Mouse (Mus musculus): Measurements from ENCODE around the gene Yes1.
"Not testable (repeated sequence)": the region's sequence is repeated elsewhere in the genome, so short reads cannot be mapped to it uniquely, and the experiment has no call there.

Yes1 gene

DNA sequence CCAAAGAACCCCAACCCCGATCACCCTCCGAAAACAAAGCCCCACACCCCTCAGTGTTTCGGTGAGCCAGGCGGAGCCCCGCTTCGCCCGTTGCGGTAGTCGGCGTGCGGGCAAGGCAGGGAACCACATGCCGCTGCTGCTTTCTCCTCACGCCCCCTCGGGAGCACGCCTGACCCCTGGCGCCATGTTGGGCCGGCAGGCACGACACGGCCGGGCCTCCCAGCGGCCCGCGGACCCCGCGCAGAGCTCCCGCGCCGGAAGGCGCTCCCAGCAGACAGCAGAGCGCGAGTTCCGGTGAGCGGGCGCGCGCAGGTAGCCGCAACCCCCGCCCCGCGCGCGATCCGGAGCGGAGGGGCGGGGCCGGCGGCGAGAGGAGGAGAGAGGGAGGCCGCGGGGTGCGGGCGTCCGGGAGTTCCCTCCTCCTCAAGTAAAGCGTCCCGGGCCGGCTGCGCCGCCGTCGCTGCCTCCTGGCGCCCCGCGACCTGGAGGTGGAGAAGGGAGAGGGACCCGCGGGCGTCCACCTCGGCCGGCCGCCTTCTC, at the start of gene Yes1:
Yes1 (plus strand) TSS at position 371 of the 540 bp plus-strand sequence.
- peak; percentile 33 to 40 for DNase-seq (ENCODE audit: low spot score in 2 of 2)

DNA sequence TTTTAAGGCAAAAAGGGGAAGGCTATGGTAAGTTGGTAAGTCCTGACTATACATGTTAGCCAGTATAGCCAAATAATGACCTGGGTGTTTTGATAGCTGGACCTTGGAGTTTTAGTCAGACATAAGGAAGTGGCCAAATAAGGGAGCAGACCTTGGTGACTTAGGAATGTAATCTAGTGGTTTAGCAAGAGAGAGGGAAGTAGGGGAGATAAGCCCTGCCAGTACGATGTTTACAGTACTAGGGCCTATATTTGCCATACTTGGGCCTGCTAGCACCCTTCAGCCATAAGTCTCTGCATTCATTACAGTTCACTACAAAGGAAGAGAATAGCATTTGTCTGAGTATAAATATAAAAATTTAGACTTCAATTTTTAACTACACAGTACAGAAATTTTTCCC, 46.3 kb upstream of the Yes1 start:
- DNase-seq (ENCODE audit: low spot score in 2 of 2), result no peak

DNA sequence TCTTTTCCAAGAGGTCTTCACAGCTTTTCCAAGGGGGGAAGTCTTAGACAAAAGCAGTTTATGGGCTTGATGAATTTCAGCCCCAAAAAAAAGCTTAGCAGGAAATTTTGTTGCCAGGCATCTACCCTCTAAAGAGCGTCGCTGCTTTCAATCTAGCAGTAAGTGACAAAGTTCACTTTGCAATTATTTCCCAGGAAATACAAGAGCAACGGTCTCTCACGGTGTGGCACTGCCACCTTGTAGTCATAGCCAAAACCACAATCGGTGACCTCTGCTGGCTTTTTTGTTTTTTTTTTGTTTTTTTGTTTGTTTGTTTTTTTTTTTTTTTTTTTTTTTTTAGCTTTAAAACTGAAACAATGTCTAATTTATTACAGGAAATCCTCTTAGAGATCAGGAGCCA, 39.2 kb upstream of the Yes1 start:
- no peak for DNase-seq (ENCODE audit: low spot score in 2 of 2)

DNA sequence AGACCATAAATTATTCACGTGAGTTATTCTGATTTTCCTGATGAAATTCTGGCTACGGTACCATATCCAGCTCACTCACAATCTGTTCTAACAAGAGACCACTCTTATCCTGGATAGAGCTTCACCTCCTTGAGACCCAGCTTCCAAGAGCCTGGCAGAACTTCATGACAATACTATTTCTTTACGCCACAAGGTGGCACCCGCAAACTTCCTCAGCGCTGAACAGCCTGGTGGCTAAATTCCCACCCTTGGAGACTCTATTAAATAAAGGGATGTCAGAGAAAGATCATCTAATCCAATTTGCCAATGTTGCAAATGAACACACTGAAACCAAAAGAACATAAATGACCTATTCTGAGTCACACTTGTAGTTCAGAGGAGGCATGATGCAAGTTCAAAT, 22.8 kb upstream of the Yes1 start:
- DNase-seq (ENCODE audit: low spot score in 2 of 2), result no peak

DNA sequence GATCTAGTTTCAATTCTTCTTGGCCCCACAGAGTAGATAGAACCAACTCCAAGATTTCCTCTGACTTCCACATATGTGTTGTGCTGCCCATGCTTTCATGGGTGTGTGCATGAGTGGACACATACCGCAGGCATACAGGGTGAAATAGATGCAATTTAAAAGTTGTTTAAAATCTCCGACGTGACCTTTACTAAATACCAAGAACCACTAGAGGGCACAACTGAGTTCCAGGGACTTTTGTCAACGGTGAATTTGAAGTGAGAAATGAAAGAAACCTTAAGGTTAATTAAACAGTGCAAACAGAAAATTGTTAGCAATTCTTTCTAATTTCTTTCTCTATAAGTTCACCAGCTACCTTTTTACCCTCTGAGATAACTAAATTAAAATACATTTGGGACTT, 17.2 kb upstream of the Yes1 start:
- no peak for DNase-seq (ENCODE audit: low spot score in 2 of 2)

DNA sequence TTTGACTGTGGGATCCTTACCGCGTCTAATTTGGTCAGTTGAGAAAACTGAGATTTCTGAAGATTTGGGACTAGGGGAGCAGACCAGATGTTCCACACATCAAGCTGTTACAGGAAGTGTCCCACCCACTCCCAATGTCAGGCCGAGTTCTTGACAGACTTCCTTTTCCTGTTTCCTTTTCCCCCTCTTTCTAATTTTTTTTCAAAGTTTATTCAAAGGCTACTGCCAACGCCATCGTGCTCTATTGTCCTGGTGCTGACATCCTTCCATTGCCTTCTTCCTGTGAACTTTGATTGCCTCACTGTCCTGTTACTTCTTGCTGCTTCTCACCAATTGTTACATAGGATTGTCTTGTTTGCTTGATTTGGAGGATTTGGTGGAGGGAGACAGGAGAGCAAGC, 16.6 kb upstream of the Yes1 start:
- no peak for DNase-seq (ENCODE audit: low spot score in 2 of 2)

DNA sequence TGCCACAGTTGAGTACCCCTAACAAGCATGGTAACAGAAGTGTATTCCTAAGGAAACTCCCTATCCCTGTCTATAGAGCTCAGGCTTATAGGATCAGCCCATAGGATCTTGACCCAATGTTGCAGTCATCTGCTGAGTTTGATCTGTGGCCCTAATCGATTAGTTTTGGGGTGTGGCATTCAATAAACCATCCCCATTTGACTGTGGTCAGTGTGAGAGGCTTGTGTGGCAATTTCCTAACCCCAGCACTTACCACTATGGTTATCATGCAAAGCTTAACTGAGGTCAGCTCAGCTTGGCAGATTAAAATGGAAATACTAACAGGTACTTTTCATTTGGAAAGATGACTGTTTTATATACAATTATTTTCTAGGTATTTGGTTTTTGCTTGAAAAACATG, 5.1 kb upstream of the Yes1 start:
- no peak for DNase-seq (ENCODE audit: low spot score in 2 of 2)

DNA sequence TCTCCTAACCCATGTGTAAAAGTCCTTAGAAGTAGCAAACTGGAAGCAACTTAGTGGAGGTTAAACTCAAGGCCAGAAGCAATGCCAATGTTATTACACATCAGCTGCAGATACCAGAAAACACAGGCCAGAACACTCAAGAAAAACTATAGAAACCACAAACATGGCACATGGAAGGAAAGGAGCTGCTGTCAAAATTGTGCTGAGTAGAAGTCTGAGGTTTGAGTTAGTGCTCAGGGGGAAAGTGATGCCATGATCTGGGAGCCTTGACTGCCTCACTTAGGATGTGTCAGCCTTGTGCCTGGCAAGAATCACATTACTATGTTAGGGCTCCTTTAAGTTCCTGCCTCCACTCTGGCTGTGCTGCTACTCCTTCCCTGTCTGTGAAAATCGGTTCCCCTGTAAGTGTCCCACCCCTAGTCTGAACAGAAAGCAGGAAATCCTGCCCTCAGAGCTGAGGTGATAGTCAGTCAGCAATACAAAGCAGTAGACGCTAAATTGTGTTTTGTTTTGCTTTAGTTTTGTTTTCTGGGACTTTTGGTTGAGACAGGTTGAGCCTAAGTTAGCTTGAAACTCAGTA, 3.1 kb upstream of the Yes1 start:
- no peak for DNase-seq (ENCODE audit: low spot score in 2 of 2)

DNA sequence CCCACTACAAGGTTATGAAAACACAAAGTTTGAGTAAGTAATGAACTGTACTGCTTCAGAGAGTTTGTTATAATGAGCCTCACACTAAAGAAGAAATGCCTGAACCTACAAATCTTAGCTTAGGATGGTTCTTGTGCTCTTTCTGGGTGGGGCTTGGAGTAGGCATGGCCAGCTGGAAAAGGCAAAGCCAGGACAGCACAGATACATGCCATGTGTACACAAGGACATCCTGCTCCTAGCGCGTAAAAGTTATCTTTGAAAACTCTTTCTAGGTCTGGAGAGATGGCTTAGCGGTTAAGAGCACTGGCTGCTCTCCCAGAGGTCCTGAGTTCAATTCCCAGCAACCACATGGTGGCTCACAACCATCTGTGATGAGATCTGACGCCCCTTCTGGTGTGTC, 2.5 kb upstream of the Yes1 start:
- DNase-seq (ENCODE audit: low spot score in 2 of 2), result no peak

DNA sequence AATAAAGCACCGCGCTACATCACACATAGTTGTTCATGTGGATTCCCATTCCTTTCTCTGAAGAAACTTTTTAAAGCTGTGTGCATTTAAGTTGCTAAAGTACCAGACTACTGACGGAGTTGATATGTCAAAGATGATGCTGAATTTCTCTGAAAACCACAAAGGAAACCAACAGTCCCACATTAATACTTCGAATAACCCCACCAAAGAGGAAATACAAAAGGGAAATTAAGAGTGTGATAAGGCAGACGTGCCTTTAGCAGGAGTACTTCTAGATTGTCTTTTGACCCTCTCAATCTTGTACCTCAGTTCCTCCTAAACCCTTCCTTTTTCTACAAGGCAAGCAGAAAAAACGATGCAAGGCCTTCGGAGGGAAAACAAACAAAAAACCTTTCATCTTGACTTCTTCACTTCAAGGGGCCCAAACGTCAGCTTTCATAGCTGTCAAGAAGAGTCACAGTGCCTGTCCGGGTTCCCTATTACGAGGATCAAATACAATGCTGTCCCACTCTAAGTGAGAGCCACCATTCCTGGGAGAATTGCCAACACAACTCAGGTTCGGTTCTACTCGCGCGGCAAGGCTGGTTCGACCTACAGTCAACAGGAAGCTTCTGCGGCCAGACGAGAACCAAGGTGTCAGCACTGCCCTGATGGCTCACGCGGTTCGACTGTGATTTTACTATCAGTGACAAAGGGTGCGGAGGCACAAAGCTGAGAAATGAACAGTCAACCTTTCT, 739 bp upstream of the Yes1 start:
- DNase-seq (ENCODE audit: low spot score in 2 of 2), result peak; percentile 2 to 7

DNA sequence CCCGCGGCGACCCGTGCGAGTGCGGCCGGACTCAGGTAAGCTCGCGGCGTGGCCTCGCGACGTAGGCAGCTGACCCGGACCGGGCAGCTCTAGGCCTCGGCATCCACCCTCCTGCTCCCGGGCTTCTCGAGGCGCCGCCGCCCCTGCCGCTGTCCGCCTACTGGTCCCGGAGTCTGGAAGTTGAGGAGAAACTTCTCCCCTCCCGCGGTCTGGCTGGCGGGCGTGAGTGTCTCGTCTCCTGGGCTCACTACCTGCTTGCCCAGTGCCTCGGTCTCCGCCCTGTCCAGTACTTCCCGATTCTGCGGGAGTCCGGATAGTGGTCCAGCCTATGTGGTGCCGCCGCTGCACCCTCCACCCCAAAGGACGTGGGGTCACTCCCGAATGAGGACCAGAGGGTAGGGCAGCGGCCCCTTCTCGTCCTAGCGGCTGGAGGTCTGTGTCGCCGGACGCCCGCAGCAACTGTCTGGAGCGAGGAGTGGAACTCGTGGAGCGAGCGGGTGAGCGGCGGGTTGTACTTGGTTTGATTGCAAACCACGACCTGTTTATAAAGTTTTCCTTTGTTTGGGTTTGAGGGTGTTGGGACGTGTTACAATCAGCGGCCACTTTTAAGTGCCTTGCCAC, 480 bp downstream of the Yes1 start:
- no peak for DNase-seq (ENCODE audit: low spot score in 2 of 2)

DNA sequence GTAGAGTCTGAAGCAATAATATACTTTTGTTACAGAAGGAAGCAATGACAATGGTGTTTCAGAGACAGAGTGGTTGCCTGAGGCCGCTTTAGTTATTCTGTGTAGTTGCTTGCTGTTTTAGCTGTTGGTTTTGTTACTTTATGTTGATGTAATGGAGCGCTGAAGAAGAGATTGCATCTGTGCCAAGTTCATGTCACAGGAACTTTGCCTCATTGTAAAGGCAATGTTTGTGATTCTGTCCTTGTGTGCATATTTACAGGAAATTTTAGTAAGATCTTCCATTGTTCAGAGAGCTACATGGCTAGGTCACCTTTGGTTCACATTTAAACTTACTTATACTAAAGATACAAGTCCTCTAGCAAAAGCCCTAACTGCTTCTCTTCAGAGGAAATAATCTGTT, 3.3 kb downstream of the Yes1 start:
- DNase-seq (ENCODE audit: low spot score in 2 of 2), result no peak

DNA sequence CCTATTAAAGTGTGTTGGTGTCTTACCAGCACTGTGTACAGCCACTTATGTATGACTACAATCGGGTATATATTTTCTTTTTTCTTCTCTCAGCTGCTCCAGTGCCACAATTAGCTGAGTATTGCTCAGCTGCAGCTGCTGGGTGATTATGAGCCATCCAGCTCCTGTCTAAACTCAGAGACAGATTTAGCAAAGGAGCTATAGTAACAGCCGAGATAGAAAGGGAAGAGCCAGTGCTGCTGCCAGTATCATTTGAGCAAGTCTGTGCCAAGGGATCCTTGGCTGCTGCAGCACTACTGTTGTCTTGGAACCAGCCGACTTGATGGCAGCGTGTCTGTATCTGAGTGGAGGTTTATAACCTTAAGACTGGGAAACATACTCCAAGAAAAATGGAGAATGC, 3.7 kb downstream of the Yes1 start:
- DNase-seq (ENCODE audit: low spot score in 2 of 2), result no peak

DNA sequence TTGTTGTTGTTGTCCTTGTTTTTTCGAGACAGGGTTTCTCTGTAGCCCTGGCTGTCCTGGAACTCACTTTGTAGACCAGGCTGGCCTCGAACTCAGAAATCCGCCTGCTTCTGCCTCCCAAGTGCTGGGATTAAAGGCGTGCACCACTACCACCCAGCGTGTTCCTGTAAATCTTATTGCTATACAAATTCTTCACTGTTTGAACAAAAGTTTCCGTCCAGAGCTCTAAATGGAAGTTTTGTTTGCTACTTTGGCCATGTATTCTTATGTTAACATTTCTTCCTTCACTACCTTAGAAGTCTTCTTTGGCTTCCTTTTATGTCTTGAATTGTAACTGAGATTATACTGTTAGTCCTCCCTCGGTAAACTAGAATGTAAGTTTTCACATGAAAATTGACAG, 5.5 kb downstream of the Yes1 start:
- DNase-seq (ENCODE audit: low spot score in 2 of 2), result not testable (repeated sequence)

DNA sequence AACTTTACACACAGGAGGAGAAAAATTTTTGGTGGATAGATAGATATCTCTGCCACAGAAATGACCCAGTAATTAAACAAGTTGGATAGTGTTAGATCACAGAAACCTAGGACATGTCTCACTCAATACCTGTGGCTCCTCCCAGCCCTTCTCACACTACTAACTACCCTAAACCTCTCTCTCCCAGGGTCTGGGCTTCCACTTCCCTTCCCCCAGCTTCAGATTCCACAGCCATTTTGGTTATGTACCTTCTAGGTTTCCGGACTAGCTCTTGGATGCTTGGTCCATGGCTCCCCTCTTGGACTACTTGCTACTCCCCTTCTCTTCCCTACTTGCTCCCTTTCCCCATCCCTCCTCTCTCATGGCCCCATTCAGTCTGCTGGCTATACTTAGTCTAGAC, 6.9 kb downstream of the Yes1 start:
- no peak for DNase-seq (ENCODE audit: low spot score in 2 of 2)

DNA sequence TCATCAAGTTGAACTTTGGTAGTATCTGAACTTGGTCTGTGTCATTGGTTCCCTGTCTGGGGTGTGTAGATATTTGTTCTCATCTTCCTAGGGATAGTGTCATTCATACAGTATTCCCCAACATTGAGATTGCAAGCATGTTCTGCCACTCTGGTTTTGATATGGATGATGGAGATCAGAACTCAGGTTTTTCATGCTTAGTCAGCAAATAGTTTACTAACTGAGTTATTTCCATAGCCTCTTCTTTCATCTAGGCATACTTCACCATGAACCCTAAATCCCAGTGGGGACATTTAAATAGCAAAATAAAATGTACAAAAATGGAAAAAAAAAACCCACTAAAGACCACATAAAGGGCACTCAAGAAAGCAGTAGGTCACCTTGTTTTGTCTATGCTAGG, 12.7 kb downstream of the Yes1 start:
- no peak for DNase-seq (ENCODE audit: low spot score in 2 of 2)

DNA sequence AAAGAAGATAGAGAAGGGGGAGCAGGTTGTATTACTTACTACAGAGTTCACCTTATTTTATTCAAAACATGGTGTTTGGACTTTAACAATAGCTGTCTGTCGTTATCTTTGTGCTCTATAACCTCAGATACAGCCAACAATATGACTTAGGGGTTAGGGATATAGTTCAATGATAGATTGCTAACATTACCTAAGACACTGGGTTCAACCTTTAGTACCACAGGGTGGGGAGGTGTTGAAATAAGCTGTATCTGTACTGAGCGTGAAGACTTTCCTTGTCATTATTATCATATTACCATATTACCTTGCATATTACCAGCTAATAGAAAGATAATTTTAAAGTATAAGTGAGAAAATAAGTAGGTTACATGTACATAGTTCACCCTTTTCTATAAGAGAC, 13.8 kb downstream of the Yes1 start:
- no peak for DNase-seq (ENCODE audit: low spot score in 2 of 2)

DNA sequence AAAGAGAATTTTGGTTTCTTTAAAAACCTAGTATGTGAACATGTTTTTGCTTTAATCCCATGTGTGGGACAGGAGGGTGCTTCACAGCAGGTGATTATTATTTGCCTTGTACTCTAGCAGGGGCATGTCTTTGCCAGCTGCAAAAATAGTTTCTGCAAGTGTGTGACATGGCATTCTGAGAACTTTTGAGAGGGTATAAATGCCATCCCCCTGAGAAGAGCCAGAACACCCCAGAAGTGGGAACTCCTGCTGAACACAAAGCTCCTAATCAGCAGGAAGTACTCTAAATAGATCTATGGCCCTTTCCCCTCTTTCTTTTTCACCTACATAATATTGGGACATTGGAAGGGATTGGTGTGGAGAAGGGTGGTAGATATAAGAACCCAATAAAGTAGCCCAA, 22.2 kb downstream of the Yes1 start:
- no peak for DNase-seq (ENCODE audit: low spot score in 2 of 2)

DNA sequence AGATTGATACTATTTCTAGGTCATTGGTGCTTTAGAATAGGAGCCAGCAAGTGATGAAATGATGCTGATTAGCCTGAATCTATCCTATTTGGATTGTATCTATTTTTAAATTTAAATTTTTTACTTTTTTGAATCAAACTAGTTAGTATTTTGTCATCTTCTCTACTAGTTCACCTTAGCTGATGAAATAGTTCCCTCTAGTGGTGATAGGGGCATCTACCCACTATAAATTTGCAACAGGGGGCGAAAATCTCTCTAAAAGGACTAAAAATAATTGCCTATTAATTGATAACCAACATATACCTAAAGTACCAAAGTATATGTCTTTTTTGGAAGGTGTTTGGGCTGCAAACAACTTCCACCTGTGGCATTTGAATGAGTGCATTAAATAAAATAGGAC, 46.4 kb downstream of the Yes1 start:
- no peak for DNase-seq (ENCODE audit: low spot score in 2 of 2)

DNA sequence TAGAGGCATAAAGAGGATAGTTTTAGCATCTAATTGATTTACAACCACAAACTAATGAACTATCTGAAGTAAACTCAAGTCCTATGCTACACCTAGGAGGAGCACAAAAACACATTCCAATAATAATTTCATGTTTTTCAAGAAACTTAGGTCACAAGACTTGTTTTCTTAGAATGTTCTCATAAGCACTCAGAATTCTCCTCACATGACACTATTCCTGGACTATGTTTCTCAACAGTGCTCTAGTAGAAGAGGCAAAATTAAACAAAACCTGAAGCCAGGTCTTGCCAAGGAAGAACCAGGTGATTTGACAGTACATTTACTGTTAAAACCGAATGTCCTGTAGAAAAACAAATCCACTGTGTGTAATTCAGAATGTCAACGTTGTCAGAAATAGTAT, 71.5 kb downstream of the Yes1 start:
- DNase-seq (ENCODE audit: low spot score in 2 of 2), result no peak

DNA sequence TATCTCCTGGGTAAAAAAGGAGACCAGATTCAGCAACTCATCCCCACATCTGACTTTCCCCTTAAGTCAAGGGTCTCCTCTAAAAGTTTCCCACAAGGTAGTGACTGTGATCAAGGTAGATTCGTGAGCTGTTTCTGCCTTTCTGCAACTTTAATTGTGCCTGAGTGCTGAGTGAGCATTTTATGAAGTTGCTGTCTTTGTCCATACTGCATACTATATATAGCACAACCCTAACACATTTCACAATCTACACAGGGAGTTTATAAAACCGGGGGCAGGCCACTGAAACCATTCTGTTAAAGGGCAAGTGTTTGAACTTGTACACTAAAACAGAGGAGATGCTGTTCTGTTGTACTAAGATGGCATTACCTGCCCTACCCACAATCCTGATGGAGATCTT, 82.4 kb downstream of the Yes1 start:
- DNase-seq (ENCODE audit: low spot score in 2 of 2), result no peak

DNA sequence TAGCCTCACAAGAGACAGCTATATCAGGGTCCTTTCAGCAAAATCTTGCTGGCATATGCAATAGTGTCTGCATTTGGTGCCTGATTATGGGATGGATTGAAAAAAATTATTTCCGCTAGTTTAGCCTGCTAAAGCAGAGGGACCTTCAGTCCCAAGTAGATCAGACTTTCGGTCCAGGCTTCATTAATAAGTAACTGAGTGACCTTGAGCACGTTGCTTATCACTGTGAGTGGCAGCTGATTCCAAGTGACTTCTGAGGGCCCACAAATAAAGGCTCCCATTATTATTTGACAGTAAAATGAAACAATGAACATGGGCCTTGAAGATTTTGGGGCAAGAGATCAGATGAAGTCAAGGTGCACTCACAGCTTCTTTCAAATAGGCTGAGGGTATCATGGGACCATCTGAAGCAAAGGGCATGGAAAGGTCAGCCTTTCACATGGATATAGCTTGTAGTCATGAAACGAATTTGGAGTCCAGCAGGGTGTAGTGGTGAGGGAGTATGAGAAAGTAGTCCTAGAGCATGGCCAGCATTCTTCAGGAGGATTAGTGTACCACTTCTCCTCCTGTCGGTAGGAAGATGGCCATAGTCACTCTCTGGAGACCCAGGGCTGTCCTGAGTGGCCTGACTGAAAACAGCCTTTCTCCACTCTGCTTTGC, 86.4 kb downstream of the Yes1 start:
- no peak for DNase-seq (ENCODE audit: low spot score in 2 of 2)
